Mouse (Mus musculus) liver, embryonic 16.5 days (tissue): ENCODE measurements around the gene Tex50. TPM values are rescaled to one million over a fixed set of nuclear protein-coding genes. Genes with fewer than 3 reads are reported as not detected.
"Not testable (repeated sequence)": the region's sequence is repeated elsewhere in the genome, so short reads cannot be mapped to it uniquely, and the experiment has no call there.

Experiments
- ATAC-seq: fragments of 200-750 bp; cut with Nextera tagmentation; 2 replicates; pipeline ENCODE4 v1.8.0; 2017; ENCODE audit warnings: low read depth, mild to moderate bottlenecking, moderate number of reproducible peaks, moderate library complexity
- H3K27ac ChIP-seq: fragments of 300-500 bp; sonication (generic); 2 replicates; pipeline ENCODE4 v1.5.1; 2014; ENCODE audit warnings: mild to moderate bottlenecking, low read length
- H3K27me3 ChIP-seq: fragments of 300-500 bp; sonication (generic); 2 replicates; pipeline ENCODE4 v1.6.1; 2014; ENCODE audit warnings: low read depth, low read length, mixed read lengths; ENCODE audit not compliant: control insufficient read depth, insufficient read depth
- H3K36me3 ChIP-seq: fragments of 300-500 bp; sonication (generic); 2 replicates; pipeline ENCODE4 v1.6.1; 2014; ENCODE audit warnings: mild to moderate bottlenecking; ENCODE audit not compliant: control insufficient read depth, insufficient read depth
- H3K4me1 ChIP-seq: fragments of 300-500 bp; sonication (generic); 2 replicates; pipeline ENCODE4 v1.6.1; 2014; ENCODE audit warnings: low read depth, low read length, mixed read lengths; ENCODE audit not compliant: control insufficient read depth
- H3K4me2 ChIP-seq: fragments of 300-500 bp; sonication (generic); 2 replicates; pipeline ENCODE4 v1.6.1; 2014; ENCODE audit warnings: low read depth, low read length, mixed read lengths
- H3K4me3 ChIP-seq: fragments of 300-500 bp; sonication (generic); 2 replicates; pipeline ENCODE4 v1.5.1; 2014; ENCODE audit warnings: low read depth, mild to moderate bottlenecking, low read length
- H3K9ac ChIP-seq: fragments of 300-500 bp; sonication (generic); 2 replicates; pipeline ENCODE4 v1.6.1; 2014; ENCODE audit warnings: low read depth, low read length
- H3K9me3 ChIP-seq: fragments of 300-500 bp; sonication (generic); replicated peaks from 2 replicates; pipeline ENCODE4 v1.6.1; 2016; ENCODE audit warnings: low read length; ENCODE audit not compliant: control insufficient read depth
- WGBS: fragments of 180-500 bp; shearing (Covaris S2); extraction: QIAGEN DNeasy Blood & Tissue Kit; methylation state at CpG from one replicate; pipeline ENCODE4 v1.1.7; 2014; ENCODE audit not compliant: insufficient replicate concordance; 5-methylcytosine and 5-hydroxymethylcytosine counted together
- polyA plus RNA-seq: library from polyadenylated mRNA; unstranded; fragments of >200 nt; fragmentation: Nextera tagmentation; extraction: Ambion mirVana; gene quantifications from 2 replicates; pipeline ENCODE4 v1.2.1, GENCODE M21; 2015

Gene Tex50
- polyA plus RNA-seq, 1 experiment from 2014 or later = not detected

DNA sequence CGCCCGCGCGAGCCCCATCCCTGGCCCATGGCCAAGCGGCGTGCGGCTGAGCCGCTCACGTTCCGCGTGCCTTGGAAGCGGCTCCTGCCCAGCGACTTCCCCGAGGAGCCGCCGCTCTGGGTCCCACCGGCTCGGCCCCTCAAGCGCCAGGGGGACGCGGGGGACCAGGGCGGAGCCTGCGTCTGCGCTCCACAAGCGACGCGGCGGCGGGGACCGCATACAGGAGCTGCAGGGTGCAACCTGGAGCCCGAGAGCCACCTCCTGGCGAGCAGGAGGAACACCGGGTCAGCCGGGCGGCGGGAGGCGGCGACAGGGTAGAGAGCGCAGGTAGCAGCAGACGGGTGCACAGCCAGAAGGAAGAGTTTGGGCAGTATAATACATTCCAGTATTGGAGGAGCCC lies 11.5 kb upstream of the Tex50 start:
- H3K27me3 ChIP-seq = peaks cover 44% of the 10 kb centered on the region
- peak overlapping the region; percentile 60 for H3K4me3 ChIP-seq
- H3K9me3 ChIP-seq = no peaks in the 10 kb centered on the region
- no peak overlapping the region for H3K27ac ChIP-seq
- WGBS = 3% methylated on average over 40 of the region's 40 CpGs
- 0 out of 2 replicates have a peak overlapping the region, but pooled peaks have one; percentile 31 for H3K9ac ChIP-seq
- H3K36me3 ChIP-seq = no peaks in the 10 kb centered on the region
- ATAC-seq = peak; percentile 74
- peak overlapping the region; percentile 69 for H3K4me2 ChIP-seq
- no peaks in the 10 kb centered on the region for H3K4me1 ChIP-seq

GRCm38 (mm10) chr1:161160266-161160665 lies 1.2 kb upstream of the Tex50 start:
- WGBS = 27% methylated on average over 4 of the region's 4 CpGs
- Histone ChIP-seq H3K4me2 (no peak overlapping the region), H3K27me3 (no peaks in the 10 kb centered on the region), H3K9ac (no peak overlapping the region), H3K4me3 (no peak overlapping the region), H3K4me1 (no peaks in the 10 kb centered on the region), H3K36me3 (no peaks in the 10 kb centered on the region), H3K9me3 (no peaks in the 10 kb centered on the region), H3K27ac (no peak overlapping the region)
- no peak for ATAC-seq

DNA sequence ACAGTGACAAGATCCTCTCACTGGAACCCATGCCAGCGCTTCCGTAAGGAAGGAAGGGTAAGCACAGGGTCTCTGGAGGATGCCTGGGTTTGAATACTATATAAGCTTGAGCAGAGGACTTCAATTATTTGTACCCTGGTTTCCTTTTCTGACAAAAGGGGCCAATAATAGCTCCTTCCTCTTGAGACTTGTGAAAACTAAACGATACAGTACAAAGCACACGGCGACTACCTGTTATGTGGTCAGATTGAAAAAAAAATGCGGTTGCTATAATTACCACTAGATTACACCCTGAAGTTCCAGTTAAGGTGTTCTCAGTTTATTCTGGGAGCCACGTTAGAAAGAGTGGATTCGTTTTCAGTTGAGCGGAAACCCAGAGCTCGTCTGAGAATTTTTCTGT lies 2.6 kb downstream of the Tex50 start:
- H3K4me3 ChIP-seq = no peak overlapping the region
- no peaks in the 10 kb centered on the region for H3K9me3 ChIP-seq
- H3K27me3 ChIP-seq = no peaks in the 10 kb centered on the region
- no peak for ATAC-seq
- no peak overlapping the region for H3K27ac ChIP-seq
- H3K4me2 ChIP-seq = no peak overlapping the region
- no peak overlapping the region for H3K9ac ChIP-seq
- H3K36me3 ChIP-seq = no peaks in the 10 kb centered on the region
- 65% methylated on average over 10 of the region's 10 CpGs for WGBS
- H3K4me1 ChIP-seq = no peaks in the 10 kb centered on the region

DNA sequence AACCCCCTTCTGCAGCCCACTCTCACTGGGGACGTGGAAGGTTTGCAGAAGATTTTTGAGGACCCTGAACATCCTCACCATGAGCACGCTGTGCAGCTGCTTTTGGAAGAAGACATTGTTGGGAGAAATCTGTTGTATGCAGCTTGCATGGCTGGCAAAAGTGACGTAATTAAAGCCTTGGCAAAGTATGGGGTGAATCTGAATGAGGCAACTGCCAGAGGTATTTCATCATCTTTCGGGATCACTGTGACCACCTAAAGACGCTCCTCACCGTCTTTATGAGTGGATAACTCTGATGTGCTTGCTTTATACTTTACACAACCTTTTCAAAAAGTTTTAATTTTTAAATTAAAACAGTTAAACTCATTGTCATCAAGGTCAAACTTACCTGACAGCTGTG lies 8.0 kb downstream of the Tex50 start:
- no peaks in the 10 kb centered on the region for H3K36me3 ChIP-seq
- H3K9ac ChIP-seq = no peak overlapping the region
- no peaks in the 10 kb centered on the region for H3K27me3 ChIP-seq
- H3K27ac ChIP-seq = no peak overlapping the region
- H3K4me2 ChIP-seq = no peak overlapping the region
- no peaks in the 10 kb centered on the region for H3K9me3 ChIP-seq
- 53% methylated on average over 6 of the region's 6 CpGs for WGBS
- ATAC-seq = no peak
- no peaks in the 10 kb centered on the region for H3K4me1 ChIP-seq
- no peak overlapping the region for H3K4me3 ChIP-seq

DNA sequence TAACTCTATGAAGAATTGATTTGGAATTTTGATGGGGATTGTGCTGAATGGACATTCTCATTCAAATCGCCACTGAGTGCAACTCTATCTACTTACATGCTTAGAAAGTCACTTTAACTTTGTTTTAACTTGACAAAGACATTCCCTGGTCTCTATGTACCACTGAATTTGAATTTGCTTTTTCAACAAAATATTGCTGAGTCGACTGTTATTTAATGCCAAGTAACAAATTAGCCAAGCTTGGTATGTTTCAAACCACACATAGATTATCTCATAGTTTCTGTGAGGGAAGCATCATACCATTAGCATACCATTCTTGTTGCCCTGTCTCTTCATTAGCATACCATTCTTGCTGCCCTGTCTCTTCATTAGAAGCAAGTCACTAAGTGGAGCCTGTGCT lies 11.2 kb downstream of the Tex50 start:
- H3K4me1 ChIP-seq = no peaks in the 10 kb centered on the region
- WGBS = 47% methylated on average over 2 of the region's 2 CpGs
- no peak overlapping the region for H3K27ac ChIP-seq
- no peak overlapping the region for H3K4me3 ChIP-seq
- no peak overlapping the region for H3K4me2 ChIP-seq
- no peak for ATAC-seq
- no peaks in the 10 kb centered on the region for H3K36me3 ChIP-seq
- no peaks in the 10 kb centered on the region for H3K9me3 ChIP-seq
- H3K9ac ChIP-seq = no peak overlapping the region
- H3K27me3 ChIP-seq = no peaks in the 10 kb centered on the region

DNA sequence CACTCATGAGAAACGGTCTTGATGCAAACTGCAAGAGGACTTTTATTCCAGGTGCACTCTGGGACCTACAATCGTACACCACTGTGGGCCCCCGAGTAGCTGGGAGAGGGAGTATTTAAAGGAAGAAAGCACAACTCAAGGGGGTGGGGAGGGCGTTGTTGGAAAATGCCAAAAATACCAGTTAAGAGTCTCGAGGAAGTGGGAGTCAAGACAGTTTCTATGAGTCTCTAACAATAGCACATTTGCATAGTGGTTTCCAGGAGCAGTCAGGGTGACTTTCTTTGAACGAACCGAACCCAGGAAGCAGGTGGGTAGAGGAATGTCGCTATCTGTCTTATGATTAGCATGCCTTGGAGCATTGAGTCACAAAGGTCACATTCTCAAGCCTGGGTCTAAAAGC lies 13.5 kb downstream of the Tex50 start:
- 69% methylated on average over 8 of the region's 8 CpGs for WGBS
- H3K4me2 ChIP-seq = not testable (repeated sequence)

DNA sequence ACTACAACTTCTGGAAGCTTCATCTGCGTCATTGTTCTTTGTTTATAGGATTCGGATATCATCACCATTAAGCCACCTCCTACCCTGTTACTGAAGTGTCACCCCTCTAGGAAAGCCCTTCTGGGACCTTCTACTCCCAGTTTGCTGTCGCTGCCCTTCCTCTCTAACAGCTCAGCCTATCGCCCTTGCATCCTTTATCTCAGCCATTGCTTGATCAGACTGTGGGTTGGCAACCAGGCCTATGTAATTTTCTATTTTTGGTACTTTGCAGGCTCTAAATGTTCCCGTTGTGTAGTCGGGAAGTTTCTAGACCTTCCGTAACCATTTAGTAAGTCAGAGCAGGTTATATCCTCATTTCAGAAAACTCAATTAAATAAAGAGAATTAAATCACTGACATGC lies 15.9 kb downstream of the Tex50 start:
- Histone ChIP-seq H3K27me3 (peaks cover 4% of the 10 kb centered on the region; the same call in 1 of the 2 replicates), H3K9ac (no peak overlapping the region), H3K4me1 (no peaks in the 10 kb centered on the region), H3K27ac (no peak overlapping the region), H3K36me3 (no peaks in the 10 kb centered on the region), H3K4me2 (no peak overlapping the region), H3K4me3 (no peak overlapping the region), H3K9me3 (no peaks in the 10 kb centered on the region)
- 70% methylated on average over 7 of the region's 7 CpGs for WGBS
- ATAC-seq = no peak

More for the DNA sequence above, 13.5 kb downstream of the Tex50 start:
- not testable (repeated sequence) for H3K9ac ChIP-seq, H3K36me3 ChIP-seq, H3K27ac ChIP-seq, H3K9me3 ChIP-seq, H3K4me3 ChIP-seq, H3K27me3 ChIP-seq, ATAC-seq, H3K4me1 ChIP-seq

DNA sequence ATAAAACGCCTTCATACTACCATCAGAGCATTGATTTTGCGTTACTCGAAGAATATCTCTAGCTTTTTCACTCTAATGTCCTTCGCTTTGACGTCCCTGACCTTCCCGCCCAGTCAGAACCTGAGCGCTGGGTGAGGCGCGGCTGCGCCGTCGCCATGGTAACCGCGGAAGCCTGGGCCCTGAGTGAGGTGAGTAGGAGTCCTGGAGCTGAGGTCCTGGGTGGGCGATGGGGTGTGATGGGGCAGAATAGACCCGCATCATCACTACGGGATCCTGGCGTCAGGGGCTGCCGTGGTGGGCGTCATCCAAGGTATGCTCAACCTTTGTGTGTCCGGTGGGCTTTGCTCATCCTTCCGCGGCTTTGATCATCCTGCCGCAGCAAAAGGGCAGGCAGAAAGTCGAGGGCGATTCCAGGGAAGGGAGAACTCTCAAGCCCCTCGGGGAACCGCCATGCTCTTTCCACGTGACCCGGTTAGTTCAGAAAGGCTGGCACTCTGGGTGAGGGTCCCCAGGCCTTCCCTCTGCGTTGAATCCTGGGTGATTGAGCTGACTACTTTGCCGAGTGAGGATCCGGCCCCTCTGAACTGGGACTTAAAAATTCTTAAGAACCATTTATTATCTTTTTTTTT lies 16.5 kb downstream of the Tex50 start, which contains the start of gene Ankrd45:
Gene Ankrd45 (plus strand): TSS at position 161 of the 629 bp plus-strand sequence.
- H3K4me3 ChIP-seq = 0 out of 2 replicates have a peak within 1 kb of the TSS, but pooled peaks have one; percentile 2
- H3K9ac ChIP-seq = no peak within 1 kb of the TSS
- no peak within 1 kb of the TSS for H3K27ac ChIP-seq
- peaks cover 4% of the 10 kb centered on the region; the same call in 1 of the 2 replicates for H3K27me3 ChIP-seq
- peak within 1 kb of the TSS; percentile 52 for H3K4me2 ChIP-seq
- ATAC-seq = no peak
- no peaks in the 10 kb centered on the region for H3K9me3 ChIP-seq
- H3K36me3 ChIP-seq = no peaks in the 10 kb centered on the region
- no peaks in the 10 kb centered on the region for H3K4me1 ChIP-seq
- 12% methylated on average over 33 of the region's 33 CpGs for WGBS

- Histone ChIP-seq H3K4me3 (no peak overlapping the region), H3K4me1 (no peaks in the 10 kb centered on the region), H3K27ac (no peak overlapping the region), H3K4me2 (no peak overlapping the region), H3K27me3 (peaks cover 4% of the 10 kb centered on the region; the same call in 1 of the 2 replicates), H3K9me3 (no peaks in the 10 kb centered on the region), H3K36me3 (no peaks in the 10 kb centered on the region), H3K9ac (no peak overlapping the region)
- 67% methylated on average over 9 of the region's 9 CpGs for WGBS
- ATAC-seq = no peak
Observed at GRCm38 (mm10) chr1:161140026-161140762, 18.9 kb downstream of the Tex50 start.
